Mouse (Mus musculus): ENCODE measurements around the gene Gm20388.

DNA sequence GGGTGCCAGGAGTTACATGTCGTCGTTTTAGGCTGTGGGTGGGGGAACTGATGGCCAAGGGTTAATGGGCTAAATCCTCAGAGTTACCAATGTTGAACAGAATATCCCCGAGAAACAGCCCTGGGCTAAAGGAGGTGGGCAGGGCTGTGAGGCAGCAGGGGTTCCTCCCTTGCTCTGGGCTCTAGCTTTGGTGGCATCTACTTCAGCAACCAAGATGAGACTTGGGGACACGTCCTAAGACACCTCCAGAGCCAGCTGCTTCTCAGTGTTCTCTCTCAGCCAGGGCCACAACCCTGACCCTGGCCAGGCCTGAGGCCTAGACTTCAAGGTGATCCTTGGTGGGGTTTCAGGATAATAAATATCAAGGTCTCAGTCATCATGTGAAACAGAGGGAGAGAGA, 3228.1 kb downstream of the Gm20388 start:
- TF ChIP-seq CTCF (IDR thresholded peaks at IDR 0.05; ENCODE audit: control insufficient read depth, insufficient read depth, low read length) (no peak), POLR2A (IDR thresholded peaks at IDR 0.05; ENCODE audit: borderline replicate concordance, control insufficient read depth, low read depth, low read length) (no peak)

All from bone marrow, adult 2 months (tissue).